Mouse (Mus musculus) spleen, adult 12 weeks (tissue): ENCODE data around the gene Cox4i2.

Experiments
- DNase-seq: peaks from one replicate; pipeline ENCODE4 v3.0.0; 2022; ENCODE audit warnings: low spot score

The Cox4i2 gene

DNA sequence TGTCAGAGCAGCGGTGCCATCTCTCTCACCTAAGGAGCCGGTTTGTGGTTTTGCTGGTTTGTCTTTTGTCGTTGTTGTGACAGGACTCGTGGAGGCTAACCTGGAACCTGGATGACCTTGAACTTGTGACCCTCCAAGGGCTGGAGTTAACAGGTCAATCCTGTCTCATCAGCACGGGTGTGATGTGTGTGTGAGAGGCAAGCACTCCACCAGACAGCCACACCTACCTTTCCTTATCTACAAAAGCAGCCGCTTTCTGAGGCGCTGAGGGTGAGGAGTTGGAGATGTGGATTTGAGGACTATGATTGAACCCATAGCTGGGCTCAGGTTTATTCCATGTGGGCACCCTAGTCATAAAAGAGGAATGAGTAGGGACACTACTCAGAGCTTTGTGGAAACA, 15.7 kb downstream of the Cox4i2 start:
- peak; percentile 22 for DNase-seq

DNA sequence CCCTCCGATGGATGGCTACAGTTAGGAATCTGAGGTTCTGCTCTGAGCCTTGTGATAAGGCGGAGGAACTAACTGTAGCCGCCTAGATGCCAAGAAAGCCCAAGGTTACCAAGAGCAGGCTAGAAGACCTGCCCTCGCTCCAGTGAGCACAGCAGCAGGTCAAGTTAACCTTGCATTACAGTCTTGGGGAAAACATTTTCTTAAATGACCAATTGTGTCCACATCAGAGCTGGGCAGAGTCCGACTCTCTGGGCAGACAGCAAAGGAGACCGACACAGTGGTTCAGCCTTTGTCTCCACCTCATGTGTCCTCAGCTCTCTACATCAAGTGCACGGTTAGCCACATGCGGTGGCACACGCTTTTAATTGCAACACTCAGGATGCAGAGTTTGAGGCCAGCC, 17.6 kb downstream of the Cox4i2 start:
- DNase-seq, result no peak

GRCm38 (mm10) chr2:152772231-152772630, 18.3 kb downstream of the Cox4i2 start:
- no peak for DNase-seq

- DNase-seq, result no peak
These were observed 21.4 kb downstream of the Cox4i2 start for GRCm38 (mm10) chr2:152775357-152775756.

- no peak for DNase-seq
These were observed 22.0 kb downstream of the Cox4i2 start for GRCm38 (mm10) chr2:152776019-152776418.

GRCm38 (mm10) chr2:152776435-152776834, 22.5 kb downstream of the Cox4i2 start:
- DNase-seq, result no peak

GRCm38 (mm10) chr2:152777081-152777480, 23.1 kb downstream of the Cox4i2 start:
- no peak for DNase-seq

DNA sequence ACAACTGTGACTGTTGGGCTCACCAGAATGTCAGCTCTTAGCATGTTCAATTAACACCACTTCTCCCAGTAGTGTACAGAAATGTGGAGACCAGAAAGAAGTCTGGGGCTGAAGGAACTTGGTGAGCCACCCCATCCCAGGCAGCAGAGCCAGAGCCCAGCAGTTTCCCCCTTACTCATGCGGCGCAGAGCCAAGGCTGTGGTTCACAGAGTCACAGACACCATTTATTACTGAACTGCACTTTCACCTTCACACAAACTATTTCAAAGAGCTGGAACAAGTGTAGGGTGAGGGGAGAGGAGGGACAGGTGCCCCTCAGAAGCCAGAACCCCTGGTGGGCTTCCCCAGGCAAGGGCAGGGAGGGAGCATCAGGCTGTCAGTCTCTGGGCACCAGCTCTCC, 26.5 kb downstream of the Cox4i2 start:
- no peak for DNase-seq

DNA sequence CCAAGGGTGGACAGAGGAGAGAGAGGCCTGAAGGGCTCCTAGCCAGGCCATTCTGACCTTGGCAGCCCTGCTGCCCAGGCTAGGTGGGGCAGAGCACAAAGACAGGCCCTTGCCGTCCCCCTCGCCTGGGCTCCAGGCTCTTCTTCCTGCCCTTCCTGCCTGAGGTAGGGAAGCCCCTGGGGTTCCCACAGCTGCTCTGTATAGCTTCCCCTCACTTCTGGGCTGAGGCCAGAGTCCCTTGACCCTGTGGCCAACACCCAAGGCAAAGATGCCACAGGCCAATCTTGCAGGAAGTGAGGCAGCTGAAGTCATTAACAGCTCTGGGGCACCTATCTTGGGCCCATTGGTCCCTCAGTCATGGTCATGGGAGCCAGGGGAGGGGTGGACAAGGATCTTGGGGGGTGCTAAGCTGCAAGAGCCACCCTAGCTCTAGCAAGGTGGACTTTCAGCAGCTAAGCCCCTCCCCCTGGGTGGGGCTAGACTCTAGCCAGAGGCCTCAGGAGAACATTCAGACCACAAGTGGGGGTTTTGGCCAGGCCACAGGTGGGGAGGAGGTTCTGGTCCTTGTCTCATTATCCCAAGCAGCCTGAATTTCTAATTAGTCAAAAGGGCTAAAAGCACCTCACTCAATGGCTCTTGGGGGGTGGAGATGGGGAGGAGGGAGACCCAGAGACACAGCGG, 27.2 kb downstream of the Cox4i2 start:
- no peak for DNase-seq

DNA sequence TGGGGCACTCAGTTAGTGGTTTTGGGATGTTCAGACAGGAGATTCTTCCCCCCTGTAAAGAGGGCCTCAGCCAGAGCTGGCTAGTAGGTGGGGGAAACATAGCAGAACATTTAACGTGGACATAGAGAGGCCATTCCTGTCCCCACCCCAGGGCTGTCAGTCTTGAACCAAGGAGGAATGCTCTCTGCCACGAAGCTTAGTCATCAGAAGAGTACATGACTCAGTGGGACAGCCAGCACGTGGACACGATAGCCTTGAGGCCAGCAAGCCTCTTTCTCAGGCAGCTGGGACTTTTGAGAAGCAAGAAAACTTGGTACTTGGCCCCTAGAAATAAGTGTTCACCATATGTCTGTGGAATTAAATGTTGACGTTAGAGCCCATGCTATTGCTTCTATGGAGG, 28.7 kb downstream of the Cox4i2 start:
- no peak for DNase-seq

DNA sequence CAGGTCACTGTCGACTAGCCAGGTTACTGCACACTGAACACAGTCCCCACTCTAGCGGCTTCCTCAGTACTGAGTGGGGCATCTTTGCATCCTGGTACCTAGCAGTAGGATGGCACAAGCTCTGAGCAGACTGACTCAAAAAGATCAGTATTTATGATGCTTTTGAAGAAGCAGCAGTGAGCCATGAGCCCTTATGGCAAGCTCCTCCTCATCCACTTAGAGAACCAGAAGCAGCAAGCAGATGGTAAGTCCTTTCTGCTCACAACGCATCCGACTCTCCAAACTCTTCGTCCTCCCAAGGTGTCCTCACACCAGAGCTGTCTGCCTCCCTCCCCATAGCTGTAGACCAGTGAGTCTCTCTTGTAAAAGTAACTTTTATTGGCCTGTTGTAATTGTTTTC, 29.3 kb downstream of the Cox4i2 start:
- DNase-seq, result no peak

- DNase-seq, result no peak
These were observed 30.7 kb downstream of the Cox4i2 start for GRCm38 (mm10) chr2:152784640-152785039.

GRCm38 (mm10) chr2:152785446-152786350, 31.7 kb downstream of the Cox4i2 start:
- peak; percentile 24 for DNase-seq

GRCm38 (mm10) chr2:152787136-152787535, 33.2 kb downstream of the Cox4i2 start:
- DNase-seq, result no peak

DNA sequence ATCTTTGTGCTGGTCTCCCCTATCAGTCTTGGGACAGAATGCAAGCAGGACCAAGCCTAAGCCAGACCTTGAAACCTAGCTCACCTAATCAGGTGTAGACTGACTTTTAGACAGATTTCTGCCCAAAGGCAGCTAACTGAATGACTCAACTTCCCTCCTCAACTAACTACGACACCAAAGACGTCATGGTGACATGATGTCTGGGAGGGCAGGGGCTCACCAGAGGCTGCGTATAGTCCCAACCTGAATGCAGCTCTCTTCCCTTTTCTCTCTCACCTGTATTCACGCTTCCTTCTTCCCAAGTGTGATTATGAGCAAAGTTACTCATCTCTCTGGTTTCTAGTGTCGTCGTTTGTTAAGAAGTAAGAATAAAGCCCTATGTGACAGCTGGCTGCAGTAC, 33.6 kb downstream of the Cox4i2 start:
- no peak for DNase-seq

DNA sequence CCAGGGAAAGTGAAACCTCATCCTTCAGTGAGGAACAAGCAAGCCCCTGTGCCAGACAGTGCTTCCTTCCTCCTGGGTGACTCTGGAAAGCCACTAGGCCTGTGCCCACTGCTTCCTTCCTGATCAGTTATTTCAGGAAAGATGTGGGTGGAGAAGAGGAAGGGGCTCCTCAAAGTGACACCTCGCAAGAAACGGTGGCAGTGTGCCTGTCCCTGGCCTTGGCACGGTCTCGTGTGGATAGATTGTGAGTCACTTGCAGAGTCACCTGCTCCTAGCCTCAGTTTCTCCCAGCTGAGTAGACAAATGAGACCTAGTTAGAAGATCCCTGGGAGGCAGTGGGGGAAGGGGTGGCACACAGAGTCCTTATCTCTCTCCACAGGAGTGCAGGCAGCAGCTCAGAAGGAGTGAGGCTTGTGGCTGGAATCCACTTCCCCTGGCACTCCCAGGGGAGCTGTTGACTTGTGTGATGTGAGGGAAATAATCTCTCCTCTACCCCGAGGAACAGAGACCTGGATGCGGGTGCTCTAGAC, 35.0 kb downstream of the Cox4i2 start:
- peak; percentile 69 for DNase-seq

GRCm38 (mm10) chr2:152789591-152789999, 35.6 kb downstream of the Cox4i2 start:
- DNase-seq, result peak; percentile 68

GRCm38 (mm10) chr2:152792461-152792860, 38.5 kb downstream of the Cox4i2 start:
- no peak for DNase-seq

- no peak for DNase-seq
These were observed 39.4 kb downstream of the Cox4i2 start for GRCm38 (mm10) chr2:152793381-152793780.

GRCm38 (mm10) chr2:152794281-152794827, 40.4 kb downstream of the Cox4i2 start:
- DNase-seq, result no peak

DNA sequence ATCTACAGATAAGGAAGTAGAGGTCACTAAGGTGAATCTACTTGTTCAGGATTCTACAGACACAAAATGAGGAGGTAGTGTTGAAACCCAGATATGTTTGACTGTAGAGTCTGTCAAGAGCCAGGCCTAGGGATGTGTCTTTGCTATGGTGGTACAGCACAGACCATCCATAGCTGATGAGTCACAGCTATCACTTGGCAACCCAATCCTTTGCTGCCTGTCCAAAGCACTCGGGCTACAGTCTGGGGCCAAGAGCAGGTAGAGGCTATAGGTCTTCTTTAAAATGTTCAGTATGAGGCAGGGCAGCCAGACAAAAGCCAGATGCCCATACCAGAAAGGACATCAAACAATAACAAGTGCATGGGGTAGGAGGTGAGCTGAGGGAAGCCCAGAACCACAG, 43.6 kb downstream of the Cox4i2 start:
- DNase-seq, result no peak

GRCm38 (mm10) chr2:152799954-152800761, 46.2 kb downstream of the Cox4i2 start:
- no peak for DNase-seq
